Mouse (Mus musculus): ENCODE results near the gene Tbc1d20.

Gene Tbc1d20

DNA sequence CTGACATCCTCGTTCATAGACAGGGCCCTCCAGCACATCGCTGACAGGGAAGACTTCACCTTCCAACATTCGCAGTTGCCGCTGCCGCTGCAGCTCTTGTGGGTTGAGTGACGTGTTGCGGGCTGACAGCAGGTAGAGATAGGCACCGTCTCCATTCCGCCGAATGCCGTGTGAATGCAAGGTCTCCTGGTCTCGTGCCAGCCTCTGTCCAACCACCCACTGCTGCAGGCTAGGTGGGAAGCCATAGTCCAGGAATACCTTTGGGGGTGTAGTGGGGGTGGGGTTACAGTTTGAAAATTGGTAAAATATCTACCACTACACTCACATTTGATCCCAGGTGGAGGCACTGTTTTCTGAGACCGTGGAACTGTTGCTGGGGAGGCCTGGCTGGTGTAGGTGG, 32.5 kb downstream of the Tbc1d20 start:
- DNase-seq (ENCODE audit: low read depth, low spot score) = no peak

DNA sequence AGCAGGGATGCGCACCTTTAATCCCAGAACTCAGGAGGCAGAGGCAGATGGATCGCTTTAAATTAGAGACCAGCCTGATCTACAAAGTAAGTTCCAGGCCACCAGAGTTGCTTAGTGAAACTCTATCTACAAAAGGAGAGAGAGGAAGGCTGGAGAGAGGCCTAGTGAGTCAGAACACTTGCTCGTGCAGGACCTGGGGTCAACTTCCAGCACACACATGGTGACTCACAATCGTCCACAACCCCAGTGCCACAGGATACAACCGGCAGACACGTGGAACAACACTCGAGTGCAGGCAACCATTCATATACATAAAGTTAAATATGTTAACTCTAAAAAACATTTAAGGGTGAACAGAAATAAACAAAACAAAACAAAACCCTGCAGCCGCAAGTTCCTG, 33.0 kb downstream of the Tbc1d20 start:
- no peak for DNase-seq (ENCODE audit: low read depth, low spot score)

DNA sequence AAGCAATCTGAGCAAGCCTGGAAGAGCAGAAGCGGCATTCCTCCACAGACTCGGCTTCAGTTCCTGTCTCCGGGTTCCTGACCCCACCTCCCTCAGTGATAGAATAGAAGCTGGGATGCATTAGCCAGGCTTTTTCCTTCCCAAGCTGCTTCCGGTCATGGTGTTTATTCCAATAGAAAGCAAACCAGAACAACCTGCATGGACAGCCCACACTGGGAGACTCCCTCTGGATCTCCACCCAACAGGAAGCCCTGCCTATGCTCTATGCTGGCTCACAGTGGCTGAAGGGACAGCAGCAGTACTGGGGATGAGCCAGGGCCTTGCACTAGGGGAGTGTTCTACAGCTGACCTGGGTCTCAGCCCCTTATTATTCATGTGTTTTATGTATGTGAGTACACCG, 34.4 kb downstream of the Tbc1d20 start:
- no peak for DNase-seq (ENCODE audit: low read depth, low spot score)

DNA sequence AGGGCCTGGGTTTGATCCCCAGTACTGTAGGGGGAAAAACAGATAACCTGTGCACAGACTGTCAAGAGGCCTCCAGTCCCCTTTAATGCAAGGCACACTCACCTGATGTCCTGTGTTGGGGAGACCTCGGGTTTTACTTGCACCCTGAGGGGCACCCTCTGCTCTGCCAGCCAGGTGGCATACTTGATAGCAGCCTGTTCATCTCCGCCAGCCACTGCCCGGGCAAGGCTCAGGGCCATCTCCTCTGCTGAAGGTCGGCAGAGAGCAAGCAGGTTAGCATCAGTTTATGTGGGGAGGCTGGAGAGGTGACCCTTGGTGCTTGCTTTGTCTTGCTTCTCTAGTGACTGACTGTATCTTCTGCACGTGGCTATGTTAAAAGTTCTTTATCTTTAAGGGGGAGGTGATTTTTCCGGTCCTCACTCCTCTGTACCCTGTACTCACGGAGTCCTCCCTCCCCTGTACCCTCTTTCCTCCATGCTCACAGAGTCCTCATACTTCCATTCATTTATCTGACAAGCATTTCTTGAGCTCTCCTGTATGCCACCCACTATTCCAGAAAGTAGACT, 37.3 kb downstream of the Tbc1d20 start:
- no peak for DNase-seq (ENCODE audit: low read depth, low spot score)

DNA sequence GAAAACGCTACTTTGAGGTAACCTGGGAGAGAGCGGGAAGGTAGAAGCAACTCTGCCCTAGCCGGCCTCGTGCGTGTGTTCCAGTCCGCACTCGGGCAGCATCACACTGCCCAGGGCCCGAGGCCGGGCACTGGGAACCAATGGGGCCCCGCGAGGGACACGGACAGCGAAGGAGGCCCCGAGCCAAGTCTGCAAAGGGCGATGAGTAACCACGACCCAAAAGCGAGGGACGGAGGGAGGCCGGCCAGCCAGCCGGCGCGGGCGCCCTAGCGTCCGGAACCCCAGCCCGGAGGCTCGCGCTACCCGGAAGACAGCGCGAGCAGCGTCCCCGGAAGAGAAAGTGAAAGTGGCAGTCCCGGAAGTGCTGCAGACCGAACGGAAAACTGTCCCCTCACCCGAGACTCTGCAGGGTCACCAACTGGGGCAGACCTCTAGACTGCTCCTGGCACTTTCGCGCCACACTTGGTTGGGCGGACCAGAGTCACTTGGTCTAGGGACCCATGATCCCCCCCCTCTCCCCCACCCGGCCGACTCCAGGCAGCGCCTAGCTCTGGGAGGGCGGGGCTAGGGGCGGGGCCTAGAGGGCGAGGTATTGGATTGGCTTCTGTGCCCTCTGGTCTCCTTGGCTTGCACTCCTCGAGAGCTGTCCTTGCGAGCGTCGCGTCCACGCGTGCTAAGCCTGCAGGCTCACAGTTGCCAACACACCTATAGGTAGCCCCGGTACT, 38.6 kb downstream of the Tbc1d20 start, which contains the start of gene Rbck1:
Gene Rbck1 (minus strand): TSS at position 553 of the 725 bp plus-strand sequence.
- peak; percentile 81 for DNase-seq (ENCODE audit: low read depth, low spot score)

DNA sequence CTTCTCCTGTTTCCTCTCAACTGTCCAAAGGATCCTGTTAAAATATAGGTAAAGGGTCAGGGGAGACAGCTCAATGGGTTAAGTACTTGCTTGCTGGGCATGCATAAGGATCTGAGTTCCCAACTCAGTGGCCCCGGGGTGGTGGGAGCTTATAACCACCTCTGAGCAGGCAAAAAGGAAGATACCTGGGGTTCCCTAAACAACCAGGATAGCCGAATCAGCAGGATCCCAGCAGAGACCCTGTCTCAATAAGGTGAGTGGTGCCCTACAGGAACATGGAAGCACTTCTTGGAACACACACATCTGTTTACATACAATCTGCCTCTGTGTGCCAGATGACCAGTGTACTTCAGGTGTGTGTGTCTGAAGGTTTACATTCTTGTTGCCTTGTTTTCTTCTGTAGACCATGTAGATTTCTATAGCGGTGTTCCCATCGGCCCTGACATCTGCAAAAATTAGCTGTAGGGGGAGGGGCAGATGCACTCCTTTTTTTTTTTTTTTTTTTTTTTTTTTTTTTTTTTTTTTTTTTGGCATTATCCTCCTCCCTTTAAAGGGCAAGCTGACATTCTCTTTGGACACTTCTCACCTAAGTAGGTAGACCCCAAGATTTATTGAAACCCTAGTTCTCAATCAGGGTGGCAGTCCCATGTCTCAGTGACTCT, 39.8 kb downstream of the Tbc1d20 start:
- no peak for DNase-seq (ENCODE audit: low read depth, low spot score)

DNA sequence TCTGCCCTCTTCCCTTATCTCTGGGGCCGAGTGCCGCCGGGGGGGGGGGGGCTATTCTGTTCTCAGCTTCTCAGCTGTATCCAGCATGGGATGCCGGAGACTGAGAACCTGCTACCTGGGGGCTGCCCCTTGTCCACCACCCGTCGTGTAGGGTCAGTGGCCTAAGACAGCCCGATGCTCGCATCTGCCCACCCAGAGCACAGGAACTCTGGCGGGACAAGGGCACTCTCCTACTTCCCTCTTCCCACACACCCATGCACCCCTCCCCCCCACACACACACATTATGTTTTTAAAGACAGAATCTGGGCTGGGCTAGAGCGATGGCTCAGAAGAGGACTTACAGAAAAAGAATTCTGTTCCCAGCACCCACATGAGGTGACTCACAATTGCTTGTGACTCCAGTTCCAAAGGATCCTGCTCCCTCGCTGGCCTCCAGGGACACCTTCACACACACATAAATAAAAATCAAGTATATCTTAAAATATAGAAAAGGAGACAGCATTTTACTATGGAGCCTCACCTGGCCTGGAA, 41.7 kb downstream of the Tbc1d20 start:
- no peak for DNase-seq (ENCODE audit: low read depth, low spot score)

DNA sequence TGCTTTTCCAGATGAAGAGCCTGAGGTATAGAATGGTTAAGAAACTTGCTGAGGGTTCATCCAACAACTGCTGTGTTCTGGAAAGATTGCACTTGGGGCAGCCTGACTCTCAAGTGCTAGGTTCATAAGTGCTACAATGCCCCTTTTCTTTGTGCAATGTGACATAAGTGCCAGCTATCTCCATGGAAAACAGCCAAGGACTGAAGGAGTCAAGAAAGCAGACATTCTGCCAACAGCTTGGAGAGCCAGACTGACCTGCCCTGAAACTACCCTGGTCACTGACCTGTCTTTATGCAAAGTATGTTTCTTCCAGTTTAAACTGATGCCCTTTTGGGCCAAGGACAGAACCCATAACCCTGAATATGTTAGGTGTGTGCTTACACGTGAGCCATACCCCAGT, 43.2 kb downstream of the Tbc1d20 start:
- DNase-seq (ENCODE audit: low read depth, low spot score) = no peak

DNA sequence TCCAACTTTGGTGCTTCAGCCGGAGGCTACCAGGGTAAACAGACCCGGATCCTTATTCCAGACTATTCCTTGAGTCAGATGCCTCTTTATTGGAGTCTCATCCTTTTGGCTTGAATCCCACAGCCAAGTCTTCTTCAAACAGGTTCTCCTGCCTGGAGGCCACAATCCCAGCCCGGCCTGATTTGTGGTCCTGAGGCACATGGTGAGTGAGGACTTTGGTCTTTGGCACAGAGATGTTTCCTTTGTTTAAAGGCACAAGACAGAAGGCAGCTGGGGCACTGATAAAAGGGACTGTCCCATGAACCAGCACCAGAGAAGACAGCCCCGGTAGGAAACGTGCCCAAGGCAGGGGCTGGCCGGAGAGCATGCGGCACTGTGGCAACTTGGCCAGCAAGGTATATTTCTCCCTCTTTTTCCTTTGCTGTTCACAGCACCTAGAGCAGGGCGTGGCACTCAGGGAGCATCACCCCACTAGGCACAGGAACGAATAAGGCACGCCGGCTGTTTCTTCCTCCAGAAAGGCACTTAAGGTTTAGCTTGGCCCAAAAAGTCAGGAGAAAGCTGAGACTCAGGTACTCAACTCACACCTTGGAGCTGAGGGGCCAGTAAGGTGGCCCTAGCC, 44.1 kb downstream of the Tbc1d20 start:
- DNase-seq (ENCODE audit: low read depth, low spot score) = no peak

DNA sequence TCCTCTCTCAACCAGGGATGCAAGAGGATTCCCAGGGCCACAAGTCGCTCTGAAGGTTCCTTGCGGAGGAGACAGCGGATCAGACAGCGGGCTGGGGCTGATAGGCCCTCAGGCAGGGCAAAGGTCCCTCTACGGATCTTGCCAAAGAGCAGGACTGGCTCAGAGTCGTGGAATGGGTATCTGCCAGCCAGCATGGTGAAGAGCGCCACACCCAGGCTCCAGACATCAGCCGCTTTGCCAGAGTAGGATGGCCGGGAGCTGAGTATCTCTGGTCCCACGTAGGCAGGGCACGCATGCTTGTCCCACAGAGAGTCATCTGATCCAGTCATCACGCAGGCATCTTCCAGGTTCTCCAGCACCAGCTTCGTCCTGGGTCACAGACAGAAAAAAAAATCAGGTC, 44.7 kb downstream of the Tbc1d20 start:
- DNase-seq (ENCODE audit: low read depth, low spot score) = no peak

DNA sequence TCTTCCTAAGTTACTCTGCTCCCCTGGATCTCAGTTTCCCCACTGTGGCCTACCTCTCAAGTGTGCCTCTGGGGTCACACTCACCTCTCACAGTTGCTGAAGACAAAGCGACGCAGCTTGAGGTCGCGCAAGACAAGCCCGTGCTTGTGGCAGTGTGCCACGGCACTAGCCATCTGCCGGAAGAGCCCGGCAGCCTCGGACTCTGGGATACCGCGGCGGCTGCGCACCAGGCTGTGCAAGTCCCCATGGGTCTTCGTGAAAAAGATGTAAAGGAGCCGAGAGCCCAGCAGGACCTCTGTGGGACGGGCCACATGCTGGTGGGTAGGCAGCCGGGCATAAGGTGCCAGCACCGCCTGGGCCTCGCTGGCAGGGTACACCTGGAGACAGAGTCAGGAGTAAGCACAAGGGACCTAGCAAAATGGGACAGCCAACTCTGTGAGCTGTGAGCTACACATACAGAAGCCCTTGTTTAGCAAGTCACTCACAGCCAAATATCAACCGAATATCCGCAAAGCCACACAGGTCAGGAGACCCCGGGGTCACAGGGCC, 46.1 kb downstream of the Tbc1d20 start:
- no peak for DNase-seq (ENCODE audit: low read depth, low spot score)

DNA sequence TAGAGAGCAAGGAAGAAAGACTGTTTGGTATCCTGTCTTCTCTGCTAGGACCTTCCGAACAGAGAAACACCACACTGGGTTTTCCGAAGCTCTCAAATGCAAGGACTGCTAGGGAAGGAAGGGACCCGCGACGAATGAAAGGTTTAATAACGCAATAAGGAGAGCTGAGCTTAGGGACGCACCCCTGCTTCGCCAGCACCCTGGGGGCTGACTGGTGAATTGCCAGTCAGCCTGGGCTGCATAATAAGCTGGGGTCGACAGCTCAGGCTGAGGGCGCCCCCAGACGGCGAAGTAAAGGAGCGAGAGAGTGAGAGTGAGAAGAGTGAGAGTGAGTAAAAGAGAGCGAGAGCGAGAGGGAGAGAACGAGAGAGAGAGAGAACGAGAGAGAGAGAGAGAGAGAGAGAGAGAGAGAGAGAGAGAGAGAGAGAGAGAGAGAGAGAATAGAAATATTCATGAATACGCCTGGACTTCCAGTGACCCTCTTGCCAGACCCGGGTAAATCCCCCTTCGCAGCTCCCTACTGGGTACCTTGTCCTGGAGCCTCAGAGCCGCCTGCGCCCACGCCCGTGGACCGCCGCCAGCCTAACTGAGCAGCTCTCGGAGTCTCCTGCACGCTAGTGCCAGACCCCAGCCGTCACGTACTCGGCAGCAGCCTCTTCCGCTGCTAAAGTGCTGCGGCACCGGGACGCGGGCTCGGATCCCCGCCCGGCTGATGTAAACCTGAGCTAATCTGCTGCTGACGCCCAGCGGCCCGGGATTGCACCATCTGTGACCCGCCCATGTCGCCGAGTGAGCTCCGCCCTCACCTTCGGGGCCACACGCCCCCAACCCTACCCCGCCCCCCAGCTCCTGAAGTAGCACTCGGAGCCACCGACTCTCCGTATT, 49.9 kb downstream of the Tbc1d20 start, which contains the start of gene Trib3:
Gene Trib3 (minus strand): TSS at position 704 of the 885 bp plus-strand sequence.
- DNase-seq (ENCODE audit: low read depth, low spot score) = peak; percentile 67

DNA sequence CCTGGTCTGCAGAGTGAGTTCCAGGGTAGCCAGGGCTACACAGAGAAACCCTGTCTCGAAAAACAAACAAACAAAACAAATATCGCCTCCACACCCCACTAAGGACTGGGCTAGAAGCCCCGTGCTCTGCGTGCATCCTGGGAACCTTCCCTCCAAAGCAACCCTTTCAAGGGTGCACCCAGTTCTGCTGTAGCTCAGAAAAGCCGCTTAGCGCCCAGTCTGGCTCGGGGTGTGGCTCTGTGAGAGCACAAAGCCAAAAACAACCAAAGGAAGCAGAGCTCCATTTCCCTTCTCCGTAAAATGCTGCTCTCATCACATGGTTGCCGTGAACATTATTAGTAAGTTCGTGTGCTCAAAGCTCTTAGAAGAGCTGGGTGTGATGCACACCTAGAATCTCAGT, 50.7 kb downstream of the Tbc1d20 start:
- DNase-seq (ENCODE audit: low read depth, low spot score) = no peak

DNA sequence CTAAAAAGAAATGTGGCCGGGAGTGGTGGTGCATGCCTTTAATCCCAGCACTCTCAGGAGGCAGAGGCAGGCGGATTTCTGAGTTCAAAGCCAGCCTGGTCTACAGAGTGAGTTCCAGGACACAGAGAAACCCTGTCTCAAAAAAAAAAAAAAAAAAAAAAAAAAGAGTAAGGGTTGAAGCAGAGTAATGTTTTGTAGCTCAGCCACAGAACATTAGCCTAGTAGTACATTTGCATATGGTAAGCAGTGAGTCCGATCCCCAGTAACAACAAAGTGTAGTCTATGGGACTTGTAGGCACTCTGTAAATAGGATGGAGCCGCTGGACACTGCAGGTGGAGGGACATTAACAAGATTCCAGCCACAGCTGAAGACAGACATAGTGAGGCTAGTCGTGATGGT, 51.3 kb downstream of the Tbc1d20 start:
- no peak for DNase-seq (ENCODE audit: low read depth, low spot score)

DNA sequence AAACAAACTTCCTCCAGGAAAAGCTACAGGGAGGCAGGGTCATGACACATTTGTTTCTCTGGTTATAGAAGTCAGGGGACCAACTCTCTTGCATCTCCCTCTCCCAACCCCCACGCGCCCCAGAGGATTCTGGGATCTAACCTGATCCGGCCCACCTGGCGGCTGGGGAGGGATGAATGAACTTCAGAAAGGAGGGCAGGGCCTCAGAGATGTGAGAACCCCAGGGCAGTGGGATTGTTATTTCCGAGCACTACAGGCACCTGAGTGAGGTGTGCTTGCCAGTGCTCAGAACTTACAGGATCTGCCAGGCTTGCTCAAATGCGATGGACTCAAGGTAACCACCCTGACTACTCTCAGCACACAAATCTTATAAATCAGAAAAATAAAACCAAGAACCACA, 51.8 kb downstream of the Tbc1d20 start:
- no peak for DNase-seq (ENCODE audit: low read depth, low spot score)

DNA sequence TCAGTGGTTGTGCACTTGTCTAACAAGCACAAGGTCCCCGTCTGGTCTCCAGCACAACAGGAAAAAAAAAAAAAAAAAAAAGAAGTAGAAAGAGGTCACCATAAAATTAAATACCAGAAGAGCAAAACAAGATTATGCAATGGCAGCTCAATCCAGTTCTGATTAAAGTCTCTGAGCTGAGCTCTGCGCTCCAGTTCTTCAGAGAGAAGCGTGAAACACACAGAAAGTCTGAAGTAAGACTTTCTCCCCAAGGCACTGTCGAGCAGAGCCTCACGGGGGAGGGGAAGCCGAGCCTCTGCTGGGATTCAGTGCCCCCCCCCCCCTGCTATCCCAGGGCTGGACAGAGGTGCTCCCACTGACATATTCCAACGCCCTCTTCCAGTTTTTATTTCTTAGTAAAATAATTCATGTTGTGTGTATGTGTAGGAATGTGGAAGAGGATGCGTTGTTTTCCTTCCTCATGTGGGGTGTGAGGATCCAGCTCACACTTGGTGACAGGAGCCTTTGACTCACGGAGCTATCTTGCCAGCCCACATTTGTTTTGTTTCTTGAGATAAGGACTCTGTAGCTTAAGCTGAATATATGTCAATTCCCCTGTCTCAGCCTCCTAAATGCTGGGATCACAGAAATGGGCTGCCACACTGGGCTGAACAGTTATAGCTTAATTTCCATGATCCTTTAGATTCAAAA, 53.3 kb downstream of the Tbc1d20 start:
- no peak for DNase-seq (ENCODE audit: low read depth, low spot score)

DNA sequence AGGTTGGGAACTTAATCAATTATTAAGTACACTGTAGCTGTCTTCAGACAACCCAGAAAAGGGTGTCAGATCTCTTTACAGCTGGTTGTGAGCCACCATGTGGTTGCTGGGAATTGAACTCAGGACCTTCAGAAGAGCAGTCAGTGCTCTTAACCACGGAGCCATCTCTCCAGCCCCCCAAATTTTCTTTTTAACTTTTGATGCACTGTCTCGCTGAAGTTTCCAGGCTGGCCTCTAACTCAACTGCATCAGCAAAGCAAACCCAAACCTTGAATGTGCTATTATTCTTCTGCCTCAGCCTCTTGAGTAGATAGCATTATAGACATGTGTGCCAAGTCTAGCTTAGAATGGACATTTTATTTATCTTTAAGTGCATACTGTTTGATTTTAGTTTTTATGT, 54.1 kb downstream of the Tbc1d20 start:
- no peak for DNase-seq (ENCODE audit: low read depth, low spot score)

DNA sequence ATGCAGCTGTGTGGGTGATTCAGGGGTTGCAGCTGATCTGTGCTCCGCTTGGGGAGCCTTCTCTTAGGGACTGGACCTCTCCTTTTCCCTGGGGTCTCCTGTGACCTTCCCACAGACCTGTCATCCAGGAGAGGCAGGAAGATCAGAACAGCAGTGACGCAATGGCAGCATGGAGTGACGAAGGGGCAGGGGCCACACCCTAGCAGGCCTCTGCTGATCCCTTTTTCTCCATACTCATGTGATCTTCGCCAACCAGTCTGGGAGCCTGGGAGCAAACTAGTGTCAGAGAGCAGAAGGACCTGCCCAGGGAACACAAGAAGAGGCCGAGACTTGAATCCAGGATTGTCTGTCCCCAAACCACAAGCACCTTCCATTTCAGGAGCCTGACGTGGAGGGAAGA, 55.6 kb downstream of the Tbc1d20 start:
- no peak for DNase-seq (ENCODE audit: low read depth, low spot score)

DNA sequence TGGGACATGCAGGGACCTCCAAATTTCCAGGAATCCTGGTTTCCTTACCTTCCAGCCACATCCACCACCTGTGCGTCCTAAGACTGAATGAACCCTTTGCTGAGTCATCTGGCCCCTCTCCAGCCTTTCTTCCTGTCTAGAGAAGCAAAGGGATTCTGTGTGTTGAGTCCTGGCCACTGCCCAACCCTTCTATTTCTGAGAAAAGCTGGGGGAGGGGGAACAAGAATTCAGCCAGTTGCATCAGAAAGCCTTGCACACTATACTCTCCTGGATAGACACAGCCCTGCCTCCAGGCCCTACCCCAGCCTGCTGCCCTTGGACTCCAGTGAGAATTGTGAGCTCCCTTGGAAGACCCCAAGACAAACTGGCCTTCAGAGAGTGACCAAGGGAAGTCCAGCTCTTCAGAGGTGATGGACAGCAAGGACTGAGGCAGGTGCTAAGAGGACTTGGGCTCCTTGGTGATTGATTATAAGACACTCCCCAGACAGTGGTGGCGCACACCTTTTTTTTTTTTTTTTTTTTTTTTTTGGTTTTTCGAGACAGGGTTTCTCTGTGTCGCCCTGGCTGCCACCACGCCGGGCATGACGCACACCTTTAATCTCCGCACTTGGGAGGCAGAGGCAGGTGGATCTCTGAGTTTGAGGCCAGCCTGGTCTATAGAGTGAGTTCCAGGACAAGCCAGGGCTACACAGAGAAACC, 56.4 kb downstream of the Tbc1d20 start:
- no peak for DNase-seq (ENCODE audit: low read depth, low spot score)

DNA sequence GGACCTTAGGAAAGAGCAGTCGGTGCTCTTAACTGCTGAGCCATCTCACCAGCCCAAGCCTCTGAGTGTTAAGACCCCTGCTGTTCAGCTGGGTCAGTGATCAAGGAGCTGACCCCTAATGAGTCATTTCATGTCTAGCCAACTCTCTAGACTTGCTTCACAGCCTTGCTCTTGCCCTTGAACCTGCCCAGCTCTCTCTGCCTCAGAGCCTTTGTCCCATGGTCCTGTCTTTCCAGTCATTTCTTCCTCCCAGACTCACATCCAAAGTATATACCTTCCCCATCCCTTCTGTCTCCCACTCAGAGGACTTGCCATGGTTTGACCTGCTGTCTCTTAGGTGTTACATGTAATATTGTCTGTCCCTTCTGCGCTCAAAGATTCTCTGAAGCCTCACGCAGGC, 63.6 kb downstream of the Tbc1d20 start:
- no peak for DNase-seq (ENCODE audit: low read depth, low spot score)

Measured in WW6 (cell line).